Mouse (Mus musculus): ENCODE results near the gene Hoxa11. TPM values are rescaled to one million over a fixed set of nuclear protein-coding genes. Genes with fewer than 3 reads are reported as not detected.

The Hoxa11 gene
- polyA plus RNA-seq, 1 experiment from 2014 or later, result 2.0 TPM

- Histone ChIP-seq H3K9ac (ENCODE audit: low read length) (peak overlapping the region; percentile 57), H3K36me3 (ENCODE audit: control insufficient read depth, insufficient read depth, low read length) (no peaks in the 10 kb centered on the region), H3K27ac (ENCODE audit: low read depth) (peak overlapping the region; percentile 55; the same call in 1 of the 2 replicates), H3K4me3 (ENCODE audit: low read depth, low read length) (peak overlapping the region; percentile 50), H3K9me3 (ENCODE audit: control insufficient read depth, low read length) (no peaks in the 10 kb centered on the region), H3K4me1 (replicated peaks; ENCODE audit: control insufficient read depth, insufficient read depth, low read length) (peaks cover 31% of the 10 kb centered on the region; the same call in 1 of the 2 replicates), H3K27me3 (replicated peaks; ENCODE audit: control insufficient read depth, insufficient read depth, low read length) (peaks cover 92% of the 10 kb centered on the region), H3K4me2 (ENCODE audit: low read length) (peak overlapping the region; percentile 64)
- 0 out of 2 replicates have a peak, but pooled peaks have one; percentile 14 for ATAC-seq (replicated peaks; ENCODE audit: low FRiP score, low TSS enrichment, low read depth)
- DNase-seq (ENCODE audit: low spot score), result no peak
- WGBS, result 1% methylated on average over 59 of the region's 60 CpGs
These were observed 28.7 kb downstream of the Hoxa11 start for GRCm38 (mm10) chr6:52216691-52217458.

- 5% methylated on average over 30 of the region's 30 CpGs for WGBS
- peak overlapping the region; percentile 50 for H3K4me3 ChIP-seq (ENCODE audit: low read depth, low read length)
- peak overlapping the region; percentile 57 for H3K9ac ChIP-seq (ENCODE audit: low read length)
- peaks cover 30% of the 10 kb centered on the region; the same call in 1 of the 2 replicates for H3K4me1 ChIP-seq (replicated peaks; ENCODE audit: control insufficient read depth, insufficient read depth, low read length)
- DNase-seq (ENCODE audit: low spot score), result peak; percentile 78
- peak overlapping the region; percentile 64 for H3K4me2 ChIP-seq (ENCODE audit: low read length)
- peaks cover 92% of the 10 kb centered on the region for H3K27me3 ChIP-seq (replicated peaks; ENCODE audit: control insufficient read depth, insufficient read depth, low read length)
- ATAC-seq (replicated peaks; ENCODE audit: low FRiP score, low TSS enrichment, low read depth), result no peak
- H3K9me3 ChIP-seq (ENCODE audit: control insufficient read depth, low read length), result no peaks in the 10 kb centered on the region
- no peaks in the 10 kb centered on the region for H3K36me3 ChIP-seq (ENCODE audit: control insufficient read depth, insufficient read depth, low read length)
- no peak overlapping the region for H3K27ac ChIP-seq (ENCODE audit: low read depth)
These were observed 29.7 kb downstream of the Hoxa11 start for GRCm38 (mm10) chr6:52215771-52216535.

- no peak overlapping the region for H3K4me3 ChIP-seq (ENCODE audit: low read depth, low read length)
- ATAC-seq (replicated peaks; ENCODE audit: low FRiP score, low TSS enrichment, low read depth), result no peak
- H3K9ac ChIP-seq (ENCODE audit: low read length), result no peak overlapping the region
- 41% methylated on average over 3 of the region's 3 CpGs for WGBS
- H3K4me2 ChIP-seq (ENCODE audit: low read length), result peak overlapping the region; percentile 64; the same call in 1 of the 2 replicates
- no peak overlapping the region for H3K27ac ChIP-seq (ENCODE audit: low read depth)
- peaks cover 25% of the 10 kb centered on the region; the same call in 1 of the 2 replicates for H3K4me1 ChIP-seq (replicated peaks; ENCODE audit: control insufficient read depth, insufficient read depth, low read length)
- H3K36me3 ChIP-seq (ENCODE audit: control insufficient read depth, insufficient read depth, low read length), result no peaks in the 10 kb centered on the region
- peaks cover 89% of the 10 kb centered on the region for H3K27me3 ChIP-seq (replicated peaks; ENCODE audit: control insufficient read depth, insufficient read depth, low read length)
- no peak for DNase-seq (ENCODE audit: low spot score)
- H3K9me3 ChIP-seq (ENCODE audit: control insufficient read depth, low read length), result no peaks in the 10 kb centered on the region
These were observed 30.5 kb downstream of the Hoxa11 start for GRCm38 (mm10) chr6:52215070-52215469.

- H3K4me1 ChIP-seq (replicated peaks; ENCODE audit: control insufficient read depth, insufficient read depth, low read length), result peaks cover 23% of the 10 kb centered on the region; the same call in 1 of the 2 replicates
- no peak overlapping the region for H3K9ac ChIP-seq (ENCODE audit: low read length)
- no peak for DNase-seq (ENCODE audit: low spot score)
- H3K36me3 ChIP-seq (ENCODE audit: control insufficient read depth, insufficient read depth, low read length), result no peaks in the 10 kb centered on the region
- H3K27me3 ChIP-seq (replicated peaks; ENCODE audit: control insufficient read depth, insufficient read depth, low read length), result peaks cover 87% of the 10 kb centered on the region
- no peaks in the 10 kb centered on the region for H3K9me3 ChIP-seq (ENCODE audit: control insufficient read depth, low read length)
- H3K4me3 ChIP-seq (ENCODE audit: low read depth, low read length), result 0 out of 2 replicates have a peak overlapping the region, but pooled peaks have one; percentile 64
- H3K4me2 ChIP-seq (ENCODE audit: low read length), result 0 out of 2 replicates have a peak overlapping the region, but pooled peaks have one; percentile 78
- ATAC-seq (replicated peaks; ENCODE audit: low FRiP score, low TSS enrichment, low read depth), result no peak
- 47% methylated on average over 5 of the region's 5 CpGs for WGBS
- H3K27ac ChIP-seq (ENCODE audit: low read depth), result no peak overlapping the region
These were observed 31.3 kb downstream of the Hoxa11 start for GRCm38 (mm10) chr6:52214271-52214670.

GRCm38 (mm10) chr6:52213119-52213986 is 32.3 kb downstream of the Hoxa11 start, which contains the start of the genes Hoxa3 and Gm28308:
Gene Hoxa3 (minus strand): TSS chr6:52213336.
Gene Gm28308 (minus strand): TSS chr6:52213339.
- 5% methylated on average over 38 of the region's 38 CpGs for WGBS
- peak within 1 kb of the TSS; percentile 64 for H3K4me3 ChIP-seq (ENCODE audit: low read depth, low read length)
- peak within 1 kb of the TSS; percentile 69 for H3K9ac ChIP-seq (ENCODE audit: low read length)
- peak within 1 kb of the TSS; percentile 78 for H3K4me2 ChIP-seq (ENCODE audit: low read length)
- H3K27ac ChIP-seq (ENCODE audit: low read depth), result peak within 1 kb of the TSS; percentile 87
- H3K36me3 ChIP-seq (ENCODE audit: control insufficient read depth, insufficient read depth, low read length), result no peaks in the 10 kb centered on the region
- peaks cover 30% of the 10 kb centered on the region for H3K4me1 ChIP-seq (replicated peaks; ENCODE audit: control insufficient read depth, insufficient read depth, low read length)
- peaks cover 86% of the 10 kb centered on the region for H3K27me3 ChIP-seq (replicated peaks; ENCODE audit: control insufficient read depth, insufficient read depth, low read length)
- H3K9me3 ChIP-seq (ENCODE audit: control insufficient read depth, low read length), result no peaks in the 10 kb centered on the region
- ATAC-seq (replicated peaks; ENCODE audit: low FRiP score, low TSS enrichment, low read depth), result peak; percentile 36; the same call in 1 of the 2 replicates
- peak; percentile 78 for DNase-seq (ENCODE audit: low spot score)

GRCm38 (mm10) chr6:52212556-52213118 is 33.0 kb downstream of the Hoxa11 start:
- H3K36me3 ChIP-seq (ENCODE audit: control insufficient read depth, insufficient read depth, low read length), result no peaks in the 10 kb centered on the region
- 5% methylated on average over 22 of the region's 22 CpGs for WGBS
- H3K4me1 ChIP-seq (replicated peaks; ENCODE audit: control insufficient read depth, insufficient read depth, low read length), result peaks cover 32% of the 10 kb centered on the region
- H3K27ac ChIP-seq (ENCODE audit: low read depth), result peak overlapping the region; percentile 87
- peak overlapping the region; percentile 64 for H3K4me3 ChIP-seq (ENCODE audit: low read depth, low read length)
- peak; percentile 75 for DNase-seq (ENCODE audit: low spot score)
- H3K9ac ChIP-seq (ENCODE audit: low read length), result peak overlapping the region; percentile 69
- peak overlapping the region; percentile 78 for H3K4me2 ChIP-seq (ENCODE audit: low read length)
- no peak for ATAC-seq (replicated peaks; ENCODE audit: low FRiP score, low TSS enrichment, low read depth)
- no peaks in the 10 kb centered on the region for H3K9me3 ChIP-seq (ENCODE audit: control insufficient read depth, low read length)
- H3K27me3 ChIP-seq (replicated peaks; ENCODE audit: control insufficient read depth, insufficient read depth, low read length), result peaks cover 81% of the 10 kb centered on the region

- Histone ChIP-seq H3K4me3 (ENCODE audit: low read depth, low read length) (peak overlapping the region; percentile 64), H3K9ac (ENCODE audit: low read length) (peak overlapping the region; percentile 69), H3K4me1 (replicated peaks; ENCODE audit: control insufficient read depth, insufficient read depth, low read length) (peaks cover 34% of the 10 kb centered on the region), H3K4me2 (ENCODE audit: low read length) (peak overlapping the region; percentile 78), H3K27me3 (replicated peaks; ENCODE audit: control insufficient read depth, insufficient read depth, low read length) (peaks cover 84% of the 10 kb centered on the region), H3K27ac (ENCODE audit: low read depth) (peak overlapping the region; percentile 87; the same call in 1 of the 2 replicates), H3K9me3 (ENCODE audit: control insufficient read depth, low read length) (no peaks in the 10 kb centered on the region), H3K36me3 (ENCODE audit: control insufficient read depth, insufficient read depth, low read length) (no peaks in the 10 kb centered on the region)
- WGBS, result 4% methylated on average over 13 of the region's 13 CpGs
- no peak for ATAC-seq (replicated peaks; ENCODE audit: low FRiP score, low TSS enrichment, low read depth)
- DNase-seq (ENCODE audit: low spot score), result peak; percentile 81
These were observed 33.6 kb downstream of the Hoxa11 start for GRCm38 (mm10) chr6:52211961-52212360.
